Mouse (Mus musculus): ENCODE measurements at regions not wholly inside any gene's neighbourhood (a gene's known extent, or its start where the extent isn't known, plus 50 kb on each side); places are given as distances from the start of the nearest gene placed in this dataset.

DNA sequence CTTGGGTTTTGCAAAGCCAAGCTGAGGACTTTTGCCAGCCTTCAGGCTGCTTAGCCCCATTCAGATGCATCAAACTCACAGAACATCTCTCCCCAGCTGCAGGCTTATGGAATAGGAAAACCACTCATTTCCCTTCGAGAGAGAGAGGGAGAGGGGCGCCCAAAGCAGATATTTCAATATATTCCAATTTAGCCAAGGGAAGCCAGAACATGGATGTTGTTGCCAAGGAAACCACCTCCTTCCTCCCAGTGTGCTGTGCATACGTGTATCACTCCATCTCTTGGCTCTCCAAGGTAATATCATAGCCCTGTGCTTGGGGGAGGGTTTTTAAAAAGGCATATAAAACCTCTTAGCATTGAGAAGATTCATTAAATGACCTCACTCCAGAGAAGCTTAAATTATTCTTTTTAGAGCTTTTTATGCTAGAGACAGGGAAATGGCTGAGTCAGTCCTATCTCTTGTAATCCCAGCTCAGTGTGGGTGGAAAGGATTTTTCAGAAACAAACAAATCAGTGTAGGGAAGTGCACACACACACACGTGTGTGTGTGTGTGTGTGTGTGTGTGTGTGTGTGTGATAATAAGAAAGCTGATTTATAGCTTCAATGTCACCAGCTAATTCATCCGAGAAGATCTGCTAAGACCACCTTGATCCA is 245.1 kb downstream of the Rps24 start:
- DNase-seq (ENCODE audit: low spot score), result no peak

DNA sequence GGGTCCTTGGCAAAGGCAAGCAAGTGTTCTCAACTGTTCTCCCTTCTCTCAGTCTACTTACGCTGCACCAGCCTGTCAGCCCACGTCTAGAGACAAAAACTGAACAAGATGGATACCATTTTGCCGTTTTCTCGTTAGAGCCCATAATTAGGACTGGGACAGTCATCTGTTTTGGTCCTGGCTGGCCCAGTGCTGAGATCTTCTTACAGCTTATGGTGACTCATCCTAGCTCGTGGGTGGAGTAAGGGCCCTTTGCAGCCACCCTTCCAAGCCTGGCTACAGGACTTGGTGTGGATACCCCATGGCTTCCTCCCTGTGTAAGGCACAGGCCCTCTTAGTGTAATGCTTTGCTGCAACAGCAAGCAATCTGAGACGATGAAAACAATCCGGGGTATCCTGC is 246.4 kb downstream of the Rps24 start:
- DNase-seq (ENCODE audit: low spot score), result no peak

DNA sequence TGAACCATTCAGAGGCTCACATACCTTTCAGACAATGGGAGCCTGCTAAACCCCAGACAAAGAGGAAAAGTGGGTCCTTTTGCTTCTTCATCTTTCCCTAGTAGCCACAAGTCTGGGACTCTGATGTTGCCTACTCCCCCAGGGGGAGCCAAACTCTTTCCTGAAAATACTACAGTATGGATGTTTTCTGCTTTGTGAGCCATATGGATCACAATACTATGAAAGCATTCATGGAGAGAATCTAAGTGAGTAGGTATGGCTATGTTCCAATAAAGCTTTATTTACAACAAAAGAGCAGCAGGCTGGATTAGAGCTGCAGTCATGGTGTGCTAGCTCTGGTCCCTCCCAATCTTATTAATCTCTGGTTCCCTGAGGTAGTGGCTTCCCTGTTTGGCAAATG is 251.9 kb downstream of the Rps24 start:
- DNase-seq (ENCODE audit: low spot score), result no peak

DNA sequence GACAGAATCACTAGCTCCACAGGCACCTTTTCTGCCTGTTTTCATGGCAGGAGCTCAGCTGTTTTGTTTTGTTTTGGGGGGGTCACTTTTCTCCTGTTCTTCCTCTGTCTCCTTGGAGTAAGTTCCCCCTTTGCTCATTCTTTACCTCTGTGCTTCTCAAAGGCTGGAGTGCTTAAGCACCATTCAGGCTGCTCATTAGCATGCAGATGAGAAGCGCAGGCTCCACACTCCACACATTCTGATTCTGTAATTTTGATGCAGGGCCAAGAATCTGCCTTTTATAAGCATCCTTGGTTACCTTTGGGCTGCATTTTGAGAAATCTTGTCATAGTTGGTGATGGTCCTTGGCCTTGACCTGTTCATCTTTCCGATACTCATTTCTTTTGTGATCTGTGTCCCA is 257.5 kb downstream of the Rps24 start:
- no peak for DNase-seq (ENCODE audit: low spot score)

DNA sequence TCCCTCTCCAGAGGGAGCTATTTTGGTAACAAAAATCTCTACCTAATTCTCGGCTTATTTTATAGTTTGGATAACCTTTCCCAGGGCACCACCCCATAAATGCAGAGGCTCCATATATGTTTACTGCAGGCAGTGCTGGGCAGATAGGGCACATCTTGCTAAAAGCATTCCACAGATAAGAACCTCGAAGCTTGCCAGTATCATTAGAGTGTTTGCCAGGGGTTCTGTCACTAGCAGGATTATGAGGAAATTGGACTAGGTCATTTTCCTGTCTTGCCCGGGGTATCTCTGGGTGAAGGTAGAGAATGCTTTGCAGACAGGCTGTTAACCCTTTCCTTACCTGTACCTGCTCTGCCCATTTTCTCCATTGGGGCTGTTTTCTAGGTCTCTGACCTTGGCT is 258.8 kb downstream of the Rps24 start:
- DNase-seq (ENCODE audit: low spot score), result no peak

DNA sequence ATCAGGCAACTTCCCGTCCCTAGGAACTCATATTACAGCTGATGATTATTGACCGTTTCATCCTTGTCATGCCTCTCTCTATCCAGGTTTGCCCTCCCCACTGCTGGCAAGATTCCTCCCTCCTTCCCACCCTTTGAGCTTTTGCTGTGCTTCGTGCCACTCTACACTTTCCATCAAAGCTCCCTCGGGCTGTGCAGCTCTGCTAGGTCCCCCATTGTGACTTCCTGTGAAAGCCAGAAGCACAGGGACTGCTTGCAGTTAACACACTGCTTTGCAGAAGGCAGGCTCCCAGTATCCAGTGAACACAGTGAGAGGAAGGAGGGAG is 260.5 kb downstream of the Rps24 start:
- no peak for DNase-seq (ENCODE audit: low spot score)

DNA sequence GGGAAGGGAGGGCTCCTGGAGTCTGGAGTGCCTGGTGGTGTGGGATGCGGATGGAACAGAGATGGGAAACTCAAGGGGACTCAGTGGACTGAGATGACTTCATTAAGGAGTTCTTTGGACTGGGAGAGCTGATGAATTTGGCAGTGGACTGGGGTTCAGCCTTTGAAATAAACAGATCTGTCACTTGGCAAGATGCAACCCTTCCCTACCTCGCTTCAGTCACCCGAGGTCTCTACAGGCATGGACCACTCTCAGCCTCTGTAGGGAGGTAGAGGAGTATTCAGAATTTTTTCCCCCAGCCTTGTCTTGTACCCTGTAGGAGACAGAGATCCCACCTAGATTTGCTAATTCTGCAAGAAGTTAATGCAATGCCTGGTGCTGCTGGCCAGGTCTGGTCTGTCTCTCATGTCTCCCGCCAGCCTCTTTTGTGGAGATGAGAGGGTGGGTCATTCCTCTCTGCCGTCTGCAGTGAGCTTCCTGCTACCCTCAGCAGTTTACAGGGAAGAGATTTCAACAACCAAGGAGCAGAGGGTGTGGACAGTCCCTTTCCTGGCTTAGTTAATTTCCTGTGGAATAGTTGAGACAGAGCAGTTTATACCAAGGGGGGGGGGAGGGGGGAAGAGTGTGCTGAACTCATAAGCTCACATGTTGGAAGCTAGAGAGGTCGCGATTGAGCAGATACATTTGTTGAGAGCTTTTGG is 261.0 kb downstream of the Rps24 start:
- DNase-seq (ENCODE audit: low spot score), result no peak

DNA sequence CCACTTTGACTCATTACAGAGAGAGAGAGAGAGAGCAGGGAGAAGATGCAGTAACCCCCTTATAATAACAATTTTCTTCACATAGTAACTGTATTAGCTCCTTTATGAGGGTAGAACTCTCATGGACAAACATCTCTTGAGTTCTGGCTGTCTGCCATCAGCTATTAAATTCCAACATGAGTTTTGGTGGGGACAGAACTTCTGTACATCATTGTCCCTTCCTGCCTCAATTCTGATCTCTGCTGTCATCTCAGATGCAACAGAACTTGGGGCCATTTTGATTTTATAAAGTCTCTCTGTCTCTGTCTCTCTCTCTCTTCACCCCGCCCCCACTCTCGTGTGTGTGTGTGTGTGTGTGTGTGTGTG is 261.6 kb downstream of the Rps24 start:
- DNase-seq (ENCODE audit: low spot score), result no peak

DNA sequence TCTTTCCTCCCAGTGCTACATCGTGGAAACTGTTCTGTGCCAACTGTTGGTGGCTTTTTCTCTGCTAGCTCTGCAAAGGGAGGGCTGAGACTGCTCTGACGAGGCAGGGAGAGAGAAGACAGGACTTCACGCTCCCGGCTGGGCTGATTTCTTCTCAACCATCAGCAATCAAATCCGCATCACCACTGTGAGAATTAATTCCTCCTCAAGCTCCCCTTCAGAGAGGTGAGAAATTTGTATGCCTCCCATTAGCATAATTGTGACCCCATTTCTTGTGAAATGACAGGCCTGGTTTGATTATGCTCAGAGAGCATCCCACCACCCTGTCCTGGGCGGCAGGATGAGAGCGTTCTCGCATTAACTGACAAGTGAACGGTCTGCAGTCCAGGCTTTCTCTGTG is 262.4 kb downstream of the Rps24 start:
- DNase-seq (ENCODE audit: low spot score), result no peak

DNA sequence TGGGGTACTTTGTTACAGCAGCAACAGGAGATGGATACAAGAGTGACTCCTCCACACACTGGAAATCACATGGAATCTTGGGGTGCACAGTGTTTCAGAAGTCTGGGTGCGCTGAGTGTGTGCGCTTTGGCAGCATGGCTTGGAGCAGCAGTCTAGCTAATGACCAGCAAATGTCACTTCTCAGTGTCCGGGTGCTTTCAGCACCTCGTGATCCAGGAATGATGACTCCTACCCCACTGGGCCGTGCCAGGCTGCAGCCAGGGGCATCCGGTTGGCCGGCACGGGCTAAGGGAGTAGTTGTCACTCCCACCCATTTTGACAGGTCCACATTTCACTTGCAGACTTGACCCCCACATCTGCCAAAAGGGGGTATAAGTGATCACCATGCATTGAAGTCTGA is 264.3 kb downstream of the Rps24 start:
- no peak for DNase-seq (ENCODE audit: low spot score)

DNA sequence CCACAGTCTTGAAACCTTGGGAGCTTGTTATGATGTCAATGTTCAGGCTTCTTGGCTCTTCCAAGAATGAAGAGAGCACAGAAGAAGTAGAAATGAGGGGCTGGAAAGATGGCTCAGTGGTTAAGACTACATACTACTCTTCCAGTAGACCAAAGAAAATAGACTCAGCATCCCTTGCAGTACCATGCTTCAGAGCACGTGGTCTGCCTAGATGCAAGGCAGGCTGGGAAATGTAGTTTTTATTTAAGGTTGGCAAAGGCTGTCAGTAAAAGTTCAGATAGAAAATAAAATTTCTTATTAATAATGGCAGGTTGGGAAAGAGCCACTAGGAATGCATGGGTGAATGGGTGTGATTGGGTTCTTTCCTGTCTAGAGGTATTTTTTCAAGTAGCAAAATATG is 267.8 kb downstream of the Rps24 start:
- no peak for DNase-seq (ENCODE audit: low spot score)

DNA sequence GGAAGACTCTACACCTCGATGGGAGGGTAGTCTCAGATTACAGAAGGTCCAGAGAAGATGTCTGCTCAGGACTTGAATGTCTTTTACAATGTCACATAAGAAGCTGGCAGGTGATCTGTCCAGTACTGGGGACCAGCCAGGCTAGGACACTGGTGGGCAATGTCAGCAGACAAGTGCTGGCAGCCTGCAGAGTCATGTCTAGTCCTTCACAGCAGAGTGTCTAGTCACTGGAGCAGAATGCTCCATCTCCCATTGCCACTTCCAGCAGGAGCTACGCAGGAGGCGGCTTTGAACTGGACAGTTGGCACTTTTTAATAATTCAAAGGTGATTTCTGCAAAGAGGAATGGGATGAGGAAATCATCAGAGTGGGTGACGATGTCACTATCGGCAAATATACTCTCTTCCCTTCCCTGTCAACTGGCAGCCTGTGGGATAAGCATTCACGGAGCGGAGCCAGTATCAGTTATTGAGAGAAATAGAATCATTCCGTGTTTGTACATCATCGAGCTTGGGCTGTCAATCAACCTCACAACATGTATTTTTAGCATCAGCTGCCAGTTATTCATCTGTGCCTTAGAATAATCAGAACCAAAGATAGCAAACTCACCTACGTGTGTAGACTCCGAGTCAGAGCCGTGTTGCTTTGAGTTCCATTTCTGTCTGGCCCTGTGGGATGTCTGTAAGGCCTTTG is 268.6 kb downstream of the Rps24 start:
- no peak for DNase-seq (ENCODE audit: low spot score)

DNA sequence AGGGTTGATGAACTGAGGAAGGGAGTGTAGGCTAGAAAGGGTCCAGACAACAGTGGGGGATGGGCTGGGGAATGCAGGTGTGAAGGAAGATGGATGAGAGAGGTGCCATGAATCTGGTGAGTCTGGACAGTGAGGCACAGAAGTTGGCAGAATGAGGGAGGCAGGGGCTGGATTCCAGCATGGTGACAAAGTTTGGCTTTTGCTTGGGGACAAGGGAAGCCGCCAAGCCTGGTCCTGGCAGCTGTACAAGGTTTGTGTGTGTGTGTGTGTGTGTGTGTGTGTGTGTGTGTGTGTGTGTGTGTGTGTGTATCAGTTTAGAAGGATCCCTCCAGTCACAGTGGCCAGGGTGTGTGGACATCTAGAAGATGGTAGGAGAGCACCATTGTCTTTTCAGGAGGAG is 270.4 kb downstream of the Rps24 start:
- DNase-seq (ENCODE audit: low spot score), result no peak

DNA sequence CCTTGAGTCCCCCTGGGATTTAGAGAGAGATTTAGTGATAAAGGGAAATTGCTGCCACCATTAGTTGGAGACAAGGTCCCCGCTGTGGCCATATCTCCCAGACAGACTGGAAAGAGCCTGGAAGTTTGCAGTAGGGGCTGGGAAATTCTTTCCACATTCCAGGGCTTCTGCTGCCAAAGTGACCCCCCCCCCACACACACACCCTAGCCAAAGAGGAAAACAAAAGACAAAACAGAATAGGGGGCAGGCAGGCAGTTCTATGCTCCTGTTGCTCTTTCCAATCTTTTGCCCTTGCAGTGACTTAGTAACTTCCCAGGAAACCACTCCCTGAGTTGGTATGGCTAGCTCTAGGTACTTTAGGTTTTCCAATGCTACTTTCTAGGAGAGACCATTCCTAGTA is 270.9 kb downstream of the Rps24 start:
- DNase-seq (ENCODE audit: low spot score), result no peak

DNA sequence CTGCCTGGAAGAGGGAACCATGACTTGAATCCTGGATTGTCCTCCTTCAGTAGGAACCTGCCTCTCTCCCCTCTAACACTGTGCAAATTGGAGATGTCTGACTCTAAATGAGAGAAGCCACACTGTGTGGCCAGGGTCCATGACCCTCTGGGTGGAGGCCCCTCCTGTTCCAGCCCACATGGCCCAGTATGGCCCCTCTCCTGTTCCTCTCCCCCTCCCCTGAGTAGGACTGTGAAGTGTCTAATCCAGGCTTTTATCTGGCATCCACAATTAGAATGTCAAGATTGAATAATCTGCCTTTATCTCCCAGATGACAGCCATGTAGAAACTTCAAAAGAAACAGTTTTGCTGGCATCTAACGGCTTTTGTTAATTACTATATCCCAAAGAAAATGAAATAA is 274.0 kb downstream of the Rps24 start:
- no peak for DNase-seq (ENCODE audit: low spot score)

DNA sequence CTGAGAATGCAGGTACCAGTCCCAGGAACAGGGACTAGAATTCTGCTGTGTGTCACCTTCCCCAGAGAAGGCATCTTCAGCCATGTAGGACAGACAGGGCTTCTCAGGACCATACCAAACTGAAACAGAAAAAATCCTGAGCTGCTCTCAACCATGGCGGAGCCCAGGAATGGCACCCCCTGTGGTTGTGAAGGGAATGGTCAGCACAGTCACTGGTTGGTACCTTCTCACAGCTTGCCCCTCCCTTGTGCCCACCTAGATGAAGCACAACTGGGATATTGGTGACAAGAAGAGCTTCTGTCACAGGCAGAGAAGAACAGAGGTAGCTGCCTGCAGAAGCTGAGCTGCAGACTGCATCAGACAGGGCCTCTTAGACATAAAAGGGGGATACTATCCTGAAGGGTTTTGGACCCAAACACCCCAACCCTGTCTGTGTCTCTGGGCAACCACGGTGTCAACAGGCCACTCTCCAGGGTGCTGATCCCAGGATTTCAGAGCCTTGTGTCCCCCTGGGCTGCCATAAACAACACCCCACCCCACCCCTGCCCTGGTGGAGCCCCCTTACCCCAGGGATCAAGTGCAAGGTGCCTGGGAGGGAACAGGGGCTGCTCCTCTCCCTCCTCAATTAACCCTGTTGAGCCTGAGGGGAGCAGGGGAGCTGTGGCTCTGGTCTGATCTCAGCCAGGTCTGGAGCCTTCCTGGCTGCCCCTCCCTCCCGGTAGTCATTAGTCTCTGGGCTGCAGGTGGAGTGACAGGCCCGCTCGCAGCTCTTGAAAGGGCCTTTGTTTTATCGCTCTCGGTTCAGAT is 275.7 kb downstream of the Rps24 start:
- DNase-seq (ENCODE audit: low spot score), result peak; percentile 37

DNA sequence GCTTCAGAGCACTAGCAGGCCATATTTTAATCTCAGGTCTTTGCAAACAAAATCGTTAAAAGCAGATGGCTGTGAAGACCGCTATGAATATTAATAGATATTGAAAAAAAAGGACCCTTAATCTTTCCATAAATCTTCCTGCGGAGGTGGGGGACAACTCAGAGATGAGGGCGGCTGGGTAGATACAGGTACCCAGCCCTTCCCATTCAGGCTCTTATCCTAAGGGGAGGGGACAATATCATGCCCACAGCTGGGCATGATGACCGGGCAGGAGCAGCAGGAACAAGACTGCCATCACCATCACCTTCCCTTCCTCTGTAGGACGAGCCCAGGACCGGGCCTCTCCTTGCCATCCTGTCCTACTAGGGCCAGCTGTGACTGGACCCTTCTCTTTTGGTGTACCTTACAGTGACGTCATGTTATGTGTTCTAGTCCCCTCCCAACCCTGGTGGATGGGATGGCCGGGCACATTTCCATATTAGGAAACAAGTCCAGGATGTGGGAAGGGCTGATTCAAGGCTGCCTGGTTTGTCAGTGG is 276.4 kb downstream of the Rps24 start:
- DNase-seq (ENCODE audit: low spot score), result no peak

DNA sequence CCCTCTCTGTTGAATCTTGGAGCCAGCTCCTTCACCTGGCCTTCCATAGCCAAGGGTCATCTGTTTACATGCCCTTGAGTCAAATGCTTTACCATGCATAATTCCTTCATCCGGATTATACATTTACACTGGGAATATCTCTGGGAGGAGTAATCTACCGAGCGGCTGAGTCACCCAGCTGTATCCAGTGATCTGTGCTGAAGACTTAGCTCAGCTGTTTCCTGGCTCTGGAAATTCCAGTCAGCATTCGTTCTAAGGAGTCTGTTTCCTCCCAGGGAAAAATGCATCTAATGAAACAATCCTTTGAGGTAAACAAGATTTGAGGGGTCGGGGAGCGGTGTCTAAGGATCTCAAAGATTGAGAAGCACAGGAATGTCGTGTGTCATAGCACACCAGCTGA is 276.9 kb downstream of the Rps24 start:
- no peak for DNase-seq (ENCODE audit: low spot score)

DNA sequence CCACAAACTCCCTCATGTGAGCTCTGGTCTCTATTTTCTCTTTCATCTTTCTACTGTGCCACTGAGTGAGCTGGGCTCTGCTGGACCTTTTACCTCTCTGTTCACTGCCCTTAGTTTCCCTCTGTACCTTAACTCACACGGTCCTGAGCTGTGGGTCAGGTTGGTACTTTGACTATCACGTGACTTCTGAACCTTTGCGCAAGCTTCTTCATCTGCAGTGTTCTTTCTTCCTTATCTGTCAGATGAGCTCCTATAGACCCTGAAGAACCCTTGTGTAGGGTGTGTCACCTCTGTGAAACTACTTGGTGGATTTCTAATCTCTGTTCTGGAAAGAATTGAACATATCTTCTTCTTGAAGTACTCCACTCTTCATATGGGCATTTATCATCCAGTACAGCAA is 279.3 kb downstream of the Rps24 start:
- no peak for DNase-seq (ENCODE audit: low spot score)

DNA sequence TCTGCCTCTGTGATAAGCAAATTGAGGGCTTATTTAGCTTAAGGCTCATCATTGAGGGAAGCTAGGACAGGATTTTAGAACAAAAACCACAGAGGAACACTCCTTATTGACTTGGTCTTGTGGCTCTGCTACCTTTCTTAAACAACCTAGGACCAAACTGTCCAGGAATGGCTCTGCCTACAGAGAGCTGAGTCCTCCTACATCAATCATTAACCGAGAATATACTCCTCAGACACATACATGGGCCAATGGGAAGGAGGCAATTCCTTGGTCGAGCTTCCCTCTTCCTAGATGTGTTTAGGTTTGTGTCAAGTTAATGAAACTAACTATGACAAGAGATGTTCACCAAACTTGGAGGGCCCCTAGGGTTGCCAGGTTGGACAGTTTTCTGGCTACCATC is 279.8 kb downstream of the Rps24 start:
- no peak for DNase-seq (ENCODE audit: low spot score)

DNA sequence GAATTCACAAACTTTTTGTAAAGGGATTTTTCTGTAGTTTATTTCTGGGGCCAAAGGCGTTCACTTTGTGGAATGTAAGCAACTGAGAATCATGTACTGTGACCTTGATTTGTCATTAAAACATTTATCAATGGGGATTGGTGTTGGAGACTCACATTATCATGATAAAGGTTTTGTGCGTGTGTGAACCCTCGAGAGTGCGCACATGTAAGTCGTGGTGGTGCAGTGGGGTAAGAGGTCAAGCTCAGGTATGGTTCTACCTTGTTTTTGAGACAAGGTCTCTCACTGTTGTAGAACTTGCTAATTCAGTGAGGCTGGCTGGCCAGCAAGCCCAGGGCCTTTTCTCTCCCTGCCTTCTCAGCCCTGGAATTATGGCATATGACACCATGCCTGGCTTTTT is 280.4 kb downstream of the Rps24 start:
- no peak for DNase-seq (ENCODE audit: low spot score)

DNA sequence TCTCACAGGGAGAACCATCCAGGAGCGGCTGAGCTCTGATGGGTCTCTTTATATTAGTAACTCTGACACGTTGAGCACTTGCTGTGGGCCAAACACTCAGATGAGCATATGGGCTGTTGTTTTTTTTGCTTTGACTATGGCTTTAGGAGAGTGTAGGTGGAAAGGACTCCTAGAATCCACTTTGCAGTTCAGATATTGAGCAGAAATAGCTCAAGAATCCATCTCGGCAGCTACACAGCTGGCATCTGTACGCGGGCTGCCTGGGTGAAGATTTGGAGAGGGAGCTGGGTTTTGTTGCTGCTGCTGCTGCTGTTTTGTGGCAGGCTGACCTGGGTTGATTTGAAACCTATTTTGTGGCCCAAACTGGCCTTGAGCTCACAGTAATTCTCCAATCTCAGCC is 281.0 kb downstream of the Rps24 start:
- DNase-seq (ENCODE audit: low spot score), result no peak

DNA sequence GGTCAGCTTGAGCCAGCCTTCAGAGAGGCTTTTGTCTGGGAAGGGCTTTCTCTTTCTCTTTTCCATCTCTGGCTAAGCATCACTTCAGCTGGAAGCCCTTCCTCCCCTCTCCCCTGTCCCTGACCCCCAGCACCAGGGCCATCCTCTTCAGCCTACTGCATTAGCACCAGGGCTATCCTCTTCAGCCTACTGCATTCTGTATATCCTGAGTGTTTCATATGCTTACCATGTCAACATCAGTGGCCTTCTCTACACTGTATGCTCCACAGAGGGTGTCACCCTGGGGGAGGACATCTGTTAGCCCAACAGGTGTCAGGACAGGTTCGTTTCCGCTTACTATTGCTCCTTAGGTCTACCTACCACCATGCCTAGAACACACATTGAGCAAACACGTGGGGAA is 282.5 kb downstream of the Rps24 start:
- no peak for DNase-seq (ENCODE audit: low spot score)
